Mouse (Mus musculus) bone marrow, adult 2 months (tissue): ENCODE results near the gene Ascc1.

Experiments used
- CTCF ChIP-seq: fragments of 200-500 bp; IDR thresholded peaks from 2 replicates; pipeline ENCODE4 v1.5.1; 2011; ENCODE audit warnings: low read length, control low read depth; ENCODE audit not compliant: control insufficient read depth, insufficient read depth
- POLR2A ChIP-seq: fragments of 200-500 bp; IDR thresholded peaks from 2 replicates; pipeline ENCODE4 v1.6.1; 2011; ENCODE audit warnings: low read depth, mild to moderate bottlenecking, control low read depth, low read length, borderline replicate concordance; ENCODE audit not compliant: control insufficient read depth

GRCm38 (mm10) chr10:59992024-59992423, 10.6 kb upstream of the Ascc1 start:
- TF ChIP-seq POLR2A (no peak), CTCF (no peak)
